Mouse (Mus musculus) lung, adult 2 months (tissue): Measurements from ENCODE around the gene Socs3. TPM values are rescaled to one million over a fixed set of nuclear protein-coding genes. Genes with fewer than 3 reads are reported as not detected.

Experiments
- DNase-seq: peaks from one replicate; pipeline ENCODE4 v3.0.0; 2022
- H3K4me1 ChIP-seq: fragments of 200-500 bp; 2 replicates; pipeline ENCODE4 v1.6.1; 2011; ENCODE audit warnings: low read length; ENCODE audit not compliant: control insufficient read depth, insufficient read depth
- H3K4me3 ChIP-seq: fragments of 200-500 bp; replicated peaks from 2 replicates; pipeline ENCODE3; 2011; ENCODE audit warnings: low read depth, mild to moderate bottlenecking, control low read depth, low read length; ENCODE audit errors: extremely low read depth
- CTCF ChIP-seq: fragments of 200-500 bp; IDR thresholded peaks from 2 replicates; pipeline ENCODE4 v1.5.1; 2011; ENCODE audit warnings: mild to moderate bottlenecking, low read length, control low read depth; ENCODE audit not compliant: insufficient read depth
- POLR2A ChIP-seq: fragments of 200-500 bp; IDR thresholded peaks from 2 replicates; pipeline ENCODE4 v1.6.1; 2011; ENCODE audit warnings: low read depth, mild to moderate bottlenecking, control low read depth, low read length, borderline replicate concordance; ENCODE audit errors: extremely low read depth
- WGBS: fragments of 180-500 bp; shearing (Covaris S2); methylation state at CpG from one replicate; pipeline ENCODE4 v1.1.7; 2018; 5-methylcytosine and 5-hydroxymethylcytosine counted together
- polyA plus RNA-seq: library from polyadenylated mRNA; depleted of rRNA; stranded (reverse); fragments of >200 nt; gene quantifications from 2 replicates; pipeline ENCODE4 v1.2.3, GENCODE M21; 2012

Gene Socs3
- polyA plus RNA-seq, 1 experiment, result 32.1 TPM

- Histone ChIP-seq H3K4me3 (no peak overlapping the region), H3K4me1 (peaks cover 20% of the 10 kb centered on the region)
- TF ChIP-seq CTCF (no peak), POLR2A (no peak)
- DNase-seq, result no peak
- whole genome bisulfite sequencing, result 67% methylated on average over 5 of the region's 5 CpGs
Measured at GRCm38 (mm10) chr11:118008144-118008805, 38.4 kb upstream of the Socs3 start.

- Histone ChIP-seq H3K4me3 (no peak overlapping the region), H3K4me1 (peaks cover 20% of the 10 kb centered on the region)
- TF ChIP-seq CTCF, result no peak
- TF ChIP-seq POLR2A, result no peak
- DNase-seq, result no peak
- WGBS, result 62% methylated on average over 8 of the region's 8 CpGs
Measured at GRCm38 (mm10) chr11:118007460-118008143, 37.8 kb upstream of the Socs3 start.

GRCm38 (mm10) chr11:118004217-118004616 is 34.4 kb upstream of the Socs3 start:
- Histone ChIP-seq H3K4me1 (peaks cover 26% of the 10 kb centered on the region), H3K4me3 (no peak overlapping the region)
- no peak for DNase-seq
- TF ChIP-seq POLR2A (no peak), CTCF (no peak)
- 76% methylated on average over 5 of the region's 5 CpGs for WGBS

- no peak overlapping the region for H3K4me3 ChIP-seq
- no peak for DNase-seq
- H3K4me1 ChIP-seq, result peaks cover 24% of the 10 kb centered on the region
- TF ChIP-seq CTCF, result no peak
- TF ChIP-seq POLR2A, result no peak
- WGBS, result 55% methylated on average over 5 of the region's 5 CpGs
Measured at GRCm38 (mm10) chr11:118003718-118004117, 33.9 kb upstream of the Socs3 start.

- no peak overlapping the region for H3K4me3 ChIP-seq
- WGBS, result 79% methylated on average over 14 of the region's 14 CpGs
- no peak for TF ChIP-seq CTCF
- TF ChIP-seq POLR2A, result no peak
- DNase-seq, result no peak
- H3K4me1 ChIP-seq, result peaks cover 28% of the 10 kb centered on the region
Measured at GRCm38 (mm10) chr11:118003176-118003575, 33.3 kb upstream of the Socs3 start.

GRCm38 (mm10) chr11:118000565-118001215 is 30.8 kb upstream of the Socs3 start:
- TF ChIP-seq CTCF (no peak), POLR2A (no peak)
- H3K4me3 ChIP-seq, result no peak overlapping the region
- no peak for DNase-seq
- 90% methylated on average over 7 of the region's 7 CpGs for WGBS
- H3K4me1 ChIP-seq, result peaks cover 26% of the 10 kb centered on the region

- DNase-seq, result no peak
- TF ChIP-seq POLR2A (no peak), CTCF (no peak)
- 16% methylated on average over 1 of the region's 1 CpGs for WGBS
- no peak overlapping the region for H3K4me3 ChIP-seq
- peaks cover 32% of the 10 kb centered on the region for H3K4me1 ChIP-seq
Measured at GRCm38 (mm10) chr11:118000083-118000482, 30.2 kb upstream of the Socs3 start.

- no peak for DNase-seq
- 62% methylated on average over 6 of the region's 6 CpGs for WGBS
- Histone ChIP-seq H3K4me3 (no peak overlapping the region), H3K4me1 (peaks cover 39% of the 10 kb centered on the region)
- TF ChIP-seq CTCF (no peak), POLR2A (no peak)
Measured at GRCm38 (mm10) chr11:117999260-117999934, 29.6 kb upstream of the Socs3 start.

- Histone ChIP-seq H3K4me3 (no peak overlapping the region), H3K4me1 (peaks cover 46% of the 10 kb centered on the region)
- DNase-seq, result no peak
- WGBS, result 84% methylated on average over 4 of the region's 4 CpGs
- TF ChIP-seq CTCF, result no peak
- no peak for TF ChIP-seq POLR2A
Measured at GRCm38 (mm10) chr11:117998356-117998755, 28.5 kb upstream of the Socs3 start.

GRCm38 (mm10) chr11:117997085-117997484 is 27.2 kb upstream of the Socs3 start:
- Histone ChIP-seq H3K4me1 (peaks cover 58% of the 10 kb centered on the region), H3K4me3 (no peak overlapping the region)
- DNase-seq, result no peak
- WGBS, result 79% methylated on average over 2 of the region's 2 CpGs
- TF ChIP-seq POLR2A, result no peak
- TF ChIP-seq CTCF, result no peak
